Mouse (Mus musculus): ENCODE data around the gene Lrrc45.

Lrrc45 gene

GRCm38 (mm10) chr11:120703696-120704454 is 9.8 kb upstream of the Lrrc45 start:
- intact Hi-C loops (cut with DNase I) = no loop called here

DNA sequence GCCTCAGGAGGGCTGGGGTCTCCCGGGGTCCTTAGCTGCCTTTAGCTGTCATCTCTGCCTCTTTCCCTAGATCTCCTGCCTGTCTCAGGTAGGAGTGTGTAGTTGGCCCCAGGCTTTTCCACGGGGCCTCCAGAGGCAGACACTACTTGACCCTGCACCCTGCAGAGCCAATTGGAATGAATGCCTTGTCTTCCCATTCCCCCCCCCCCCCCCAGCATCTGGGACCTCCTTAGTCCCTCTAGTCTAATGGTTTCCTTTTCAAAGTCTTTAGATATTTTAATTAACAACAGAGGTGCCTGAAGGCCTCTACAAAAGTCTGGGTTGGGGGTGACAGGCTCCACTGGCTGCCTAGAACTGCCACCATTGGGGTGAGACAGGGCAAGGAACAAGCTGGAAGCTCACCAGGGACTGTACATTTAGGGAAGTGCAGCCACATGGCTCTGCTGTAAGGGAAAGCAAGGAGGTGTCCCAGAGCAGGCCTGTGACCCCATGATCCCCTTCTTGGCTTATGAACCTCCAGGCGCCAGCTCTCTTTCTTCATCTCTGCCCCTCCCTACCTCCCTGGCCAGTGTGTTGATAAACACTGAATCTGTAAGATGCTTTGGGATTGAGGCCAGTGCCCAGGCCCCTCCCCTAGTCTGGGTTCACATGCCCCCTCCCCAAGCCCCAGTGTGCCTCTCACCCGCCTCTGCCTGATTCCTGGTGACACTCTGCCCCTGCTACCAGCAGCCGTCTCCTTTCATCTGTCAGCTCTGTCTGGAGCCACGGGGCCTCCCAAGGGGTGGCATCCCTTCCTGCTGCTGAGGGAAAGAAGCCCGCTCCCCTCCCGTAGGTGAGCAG is 9.0 kb upstream of the Lrrc45 start:
- intact Hi-C loops (cut with DNase I) = no loop called here

- intact Hi-C loops (cut with DNase I) = no loop called here
Observed at GRCm38 (mm10) chr11:120706120-120706519, 7.6 kb upstream of the Lrrc45 start.

- intact Hi-C loops (cut with DNase I) = no loop called here
Observed at GRCm38 (mm10) chr11:120707225-120707624, 6.5 kb upstream of the Lrrc45 start.

GRCm38 (mm10) chr11:120707969-120708368 is 5.8 kb upstream of the Lrrc45 start:
- intact Hi-C loops (cut with DNase I) = no loop called here

- intact Hi-C loops (cut with DNase I) = no loop called here
Observed at GRCm38 (mm10) chr11:120709551-120709950, 4.2 kb upstream of the Lrrc45 start.

DNA sequence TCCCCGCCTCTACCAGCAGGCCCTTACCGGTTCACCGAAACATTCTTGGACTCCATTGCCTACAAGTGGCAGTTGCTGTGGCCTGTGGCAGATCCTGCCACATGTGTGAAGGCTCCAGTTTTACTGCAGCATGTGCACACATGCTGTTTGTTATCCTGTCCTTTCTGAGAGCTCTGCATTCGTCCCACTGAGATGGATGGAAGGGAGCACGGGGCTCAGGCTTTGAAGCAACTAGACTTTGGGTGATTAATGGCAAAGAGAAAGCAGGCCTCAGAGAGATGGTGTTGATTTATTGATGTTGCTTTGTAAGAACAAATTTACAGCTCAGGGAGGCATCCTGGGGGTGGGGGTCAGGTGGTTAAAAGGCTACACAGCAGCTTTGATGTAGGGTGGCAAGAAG is 3.1 kb upstream of the Lrrc45 start:
- intact Hi-C loops (cut with DNase I) = loop anchor here (10.0 kb wide), 1 partner anchor 194 kb away; no protein-coding TSS in a partner anchor

DNA sequence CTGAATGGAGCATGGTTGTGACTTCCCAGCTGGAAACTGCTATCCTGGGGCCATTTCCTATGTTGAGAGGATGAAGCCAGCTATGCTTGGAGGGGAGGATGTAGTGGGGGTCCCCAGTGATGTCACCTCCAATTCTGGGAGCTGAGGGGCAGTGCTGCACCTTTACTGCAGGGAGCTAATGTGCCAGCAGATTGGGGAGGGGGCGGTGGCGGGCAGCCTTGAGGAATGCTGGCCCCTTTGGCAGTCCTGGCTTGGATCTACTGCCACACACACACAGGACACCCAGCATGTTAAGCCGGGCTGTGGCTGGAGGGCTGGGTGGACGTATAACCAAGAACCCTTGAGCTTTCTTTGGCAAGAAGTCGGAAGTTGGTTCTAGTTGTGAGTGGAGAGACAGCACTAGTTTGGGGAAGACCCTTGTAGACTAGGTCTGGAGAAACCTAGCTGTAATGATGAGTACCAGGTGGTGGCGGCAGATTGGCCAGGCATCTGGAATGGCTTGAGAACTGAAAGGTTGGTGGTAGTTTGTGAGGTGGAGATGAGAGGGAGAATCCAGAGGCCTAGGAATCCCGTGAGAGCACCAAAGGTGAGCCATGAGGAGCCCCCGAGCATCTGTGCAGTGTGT is 1.6 kb upstream of the Lrrc45 start:
- intact Hi-C loops (cut with DNase I) = loop anchor here (2.0 to 10.0 kb wide), 3 partner anchors 53 to 193 kb away; partner anchors contain the start of gene Sirt7

- intact Hi-C loops (cut with DNase I) = loop anchor here (2.0 to 10.0 kb wide), 3 partner anchors 54 to 192 kb away; partner anchors contain the start of gene Sirt7
Observed at GRCm38 (mm10) chr11:120712771-120713568, 755 bp upstream of the Lrrc45 start.

GRCm38 (mm10) chr11:120714546-120714945 is 821 bp downstream of the Lrrc45 start:
- intact Hi-C loops (cut with DNase I) = loop anchor here (10.0 kb wide), 1 partner anchor 190 kb away; no protein-coding TSS in a partner anchor

- intact Hi-C loops (cut with DNase I) = loop anchor here (10.0 kb wide), 1 partner anchor 190 kb away; no protein-coding TSS in a partner anchor
Observed at GRCm38 (mm10) chr11:120715131-120715530, 1.4 kb downstream of the Lrrc45 start.

GRCm38 (mm10) chr11:120719242-120719641 is 5.5 kb downstream of the Lrrc45 start:
- intact Hi-C loops (cut with DNase I) = loop anchor here (10.0 kb wide), 1 partner anchor 186 kb away; no protein-coding TSS in a partner anchor

DNA sequence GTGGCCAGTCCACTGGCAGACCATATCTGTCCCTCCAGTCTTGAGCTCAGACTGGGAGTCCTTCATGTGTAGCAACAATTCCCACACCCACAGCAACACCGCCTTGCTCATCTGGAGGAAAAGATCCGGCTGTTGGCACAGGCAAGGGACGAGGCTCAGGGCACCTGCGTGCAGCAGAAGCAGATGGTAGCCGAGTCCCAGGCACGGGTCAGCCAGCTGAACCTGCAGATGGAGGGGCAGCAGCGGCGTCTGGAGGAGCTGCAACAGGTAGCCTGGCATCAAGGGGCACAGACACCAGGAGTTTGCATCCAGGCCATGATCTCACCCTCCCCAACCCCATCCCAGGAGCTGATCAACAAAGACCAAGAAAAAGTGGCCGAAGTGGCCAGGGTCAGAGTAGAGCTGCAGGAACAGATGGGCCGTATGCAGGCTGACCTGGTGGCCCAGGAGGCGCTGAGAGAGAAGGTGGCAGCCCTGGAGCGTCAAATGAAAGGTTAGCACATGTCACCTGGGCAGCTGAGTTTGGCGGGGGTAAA is 6.2 kb downstream of the Lrrc45 start:
- intact Hi-C loops (cut with DNase I) = loop anchor here (10.0 kb wide), 1 partner anchor 185 kb away; no protein-coding TSS in a partner anchor

DNA sequence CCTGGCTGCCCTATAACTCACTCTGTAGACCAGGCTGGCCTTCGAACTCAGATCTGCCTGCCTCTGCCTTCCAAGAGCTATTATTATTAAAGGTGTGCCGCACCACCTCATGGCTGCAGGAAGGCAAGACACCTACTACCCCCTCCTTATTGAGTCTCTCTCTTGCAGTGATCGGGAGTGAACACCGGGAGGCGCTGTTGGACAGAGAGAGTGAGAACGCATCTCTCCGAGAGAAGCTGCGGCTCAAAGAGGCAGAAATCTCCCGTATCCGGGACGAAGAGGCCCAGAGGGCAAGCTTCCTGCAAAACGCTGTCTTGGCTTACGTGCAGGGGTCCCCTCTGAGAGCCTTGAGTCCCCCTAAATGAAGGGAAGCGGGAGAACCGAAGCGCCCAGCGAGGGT is 6.7 kb downstream of the Lrrc45 start:
- intact Hi-C loops (cut with DNase I) = no loop called here

- intact Hi-C loops (cut with DNase I) = loop anchor here (1.0 kb wide), 1 partner anchor 55 kb away; no protein-coding TSS in a partner anchor
Observed at GRCm38 (mm10) chr11:120721124-120722066, 7.7 kb downstream of the Lrrc45 start, which contains the start of gene Rac3. Gene Rac3 (plus strand): TSS chr11:120721470.

DNA sequence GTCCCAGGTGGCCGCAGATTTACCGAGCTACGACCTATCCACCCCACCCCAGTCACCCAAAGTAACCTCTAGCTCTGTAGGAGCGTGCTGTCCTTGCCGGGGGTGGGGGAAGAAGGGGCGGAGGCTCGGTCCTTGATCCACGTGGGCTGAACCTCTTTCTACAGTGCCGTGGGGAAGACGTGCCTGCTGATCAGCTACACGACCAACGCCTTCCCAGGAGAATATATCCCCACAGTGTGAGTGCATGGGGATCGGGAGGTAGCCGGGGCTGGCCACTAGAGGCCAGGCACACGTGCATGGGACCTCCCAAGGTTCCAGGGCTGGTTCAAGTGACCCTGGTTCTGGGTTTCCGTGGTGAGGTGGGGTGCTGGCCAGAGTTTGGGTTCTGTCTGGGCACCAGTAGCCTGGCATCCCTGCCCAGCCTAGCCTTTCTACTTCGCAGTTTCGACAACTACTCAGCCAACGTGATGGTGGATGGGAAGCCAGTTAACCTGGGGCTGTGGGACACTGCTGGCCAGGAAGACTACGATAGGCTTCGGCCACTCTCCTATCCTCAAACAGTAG is 8.4 kb downstream of the Lrrc45 start:
- intact Hi-C loops (cut with DNase I) = no loop called here

- intact Hi-C loops (cut with DNase I) = no loop called here
Observed at GRCm38 (mm10) chr11:120722761-120723382, 9.1 kb downstream of the Lrrc45 start.

DNA sequence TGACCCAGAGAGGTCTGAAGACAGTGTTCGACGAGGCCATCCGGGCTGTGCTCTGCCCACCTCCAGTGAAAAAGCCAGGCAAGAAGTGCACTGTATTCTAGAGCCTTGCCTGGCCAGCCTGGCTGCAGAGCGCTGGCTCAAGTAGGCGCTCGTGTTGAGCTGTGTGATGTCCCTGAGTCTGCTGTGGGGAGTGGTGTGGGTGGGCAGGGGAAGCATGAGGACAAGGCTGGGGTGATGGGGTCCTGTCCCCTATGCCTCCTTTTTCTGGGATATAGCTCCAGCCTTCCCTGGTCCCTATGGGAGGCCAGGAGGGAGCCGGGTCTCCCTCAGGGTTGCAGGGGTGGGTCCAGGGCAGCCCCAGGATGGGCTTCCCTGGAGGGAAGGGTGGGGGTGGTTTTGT is 9.8 kb downstream of the Lrrc45 start:
- intact Hi-C loops (cut with DNase I) = no loop called here
